Mouse (Mus musculus): ENCODE results near the gene Entpd2. TPM values are rescaled to one million over a fixed set of nuclear protein-coding genes. Genes with fewer than 3 reads are reported as not detected.

Entpd2 gene
- polyA plus RNA-seq, 1 experiment from 2014 or later, result 0.31 TPM

DNA sequence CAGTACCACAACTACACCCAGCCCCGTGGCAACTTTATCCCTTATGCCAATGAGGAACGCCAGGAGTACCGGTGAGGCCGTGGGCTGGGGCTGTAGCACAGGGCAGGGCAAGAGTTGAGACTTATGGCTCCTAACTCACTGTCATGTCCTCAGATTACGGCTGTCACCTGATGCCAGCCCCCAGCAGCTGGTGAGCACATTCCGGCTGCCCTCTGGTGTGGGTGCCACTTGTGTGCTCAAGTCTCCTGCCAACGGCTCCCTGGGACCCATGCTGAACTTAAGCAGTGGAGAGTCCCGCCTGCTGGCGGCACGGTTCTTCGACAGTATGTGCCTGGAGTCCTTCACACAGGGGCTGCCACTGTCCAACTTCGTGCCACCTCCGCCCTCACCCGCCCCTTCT, 47.0 kb downstream of the Entpd2 start:
- no peak for DNase-seq (ENCODE audit: low spot score)
- H3K36me3 ChIP-seq, result peaks cover 92% of the 10 kb centered on the region
- no peaks in the 10 kb centered on the region for H3K4me1 ChIP-seq (replicated peaks)
- no peak overlapping the region for H3K4me3 ChIP-seq
- 90% methylated on average over 14 of the region's 14 CpGs for WGBS
- H3K27ac ChIP-seq, result no peak overlapping the region
- H3K9me3 ChIP-seq, result no peaks in the 10 kb centered on the region
- H3K27me3 ChIP-seq (ENCODE audit: insufficient read depth, poor library complexity, severe bottlenecking), result no peaks in the 10 kb centered on the region

Other genes with a start within 250 kb of the Entpd2 start
- 77.4 and 108 TPM in 2 replicates for gene Nrarp, start 215.1 kb upstream of the Entpd2 start, polyA plus RNA-seq (2016; fragmentation: Nextera tagmentation; extraction: Ambion mirVana)
- gene Tor4a, start 199.0 kb upstream of the Entpd2 start, polyA plus RNA-seq (2016; fragmentation: Nextera tagmentation; extraction: Ambion mirVana), result 2.6 and 2.7 TPM in 2 replicates
- gene Nelfb, start 184.4 kb upstream of the Entpd2 start, polyA plus RNA-seq (2016; fragmentation: Nextera tagmentation; extraction: Ambion mirVana), result 123 and 132 TPM in 2 replicates
- not detected in 2 replicates for gene Stpg3, start 181.2 kb upstream of the Entpd2 start, polyA plus RNA-seq (2016; fragmentation: Nextera tagmentation; extraction: Ambion mirVana)
- gene Fam166a, start 177.1 kb upstream of the Entpd2 start, polyA plus RNA-seq (2016; fragmentation: Nextera tagmentation; extraction: Ambion mirVana), result not detected in 2 replicates
- 655 and 693 TPM in 2 replicates for gene Tubb4b, start 171.2 kb upstream of the Entpd2 start, polyA plus RNA-seq (2016; fragmentation: Nextera tagmentation; extraction: Ambion mirVana)
- gene Slc34a3, start 161.5 kb upstream of the Entpd2 start, polyA plus RNA-seq (2016; fragmentation: Nextera tagmentation; extraction: Ambion mirVana), result not detected in 2 replicates
- gene Rnf224, start 159.1 kb upstream of the Entpd2 start, polyA plus RNA-seq (2016; fragmentation: Nextera tagmentation; extraction: Ambion mirVana), result not detected in 2 replicates
- gene Rnf208, start 153.6 kb upstream of the Entpd2 start, polyA plus RNA-seq (2016; fragmentation: Nextera tagmentation; extraction: Ambion mirVana), result 25.5 and 43.5 TPM in 2 replicates
- gene Cysrt1, start 153.4 kb upstream of the Entpd2 start, polyA plus RNA-seq (2016; fragmentation: Nextera tagmentation; extraction: Ambion mirVana), result not detected in 2 replicates
- 5.7 and 6.2 TPM in 2 replicates for gene AL732309.1, start 149.0 kb upstream of the Entpd2 start, polyA plus RNA-seq (2016; fragmentation: Nextera tagmentation; extraction: Ambion mirVana)
- gene Tmem203, start 140.4 kb upstream of the Entpd2 start, polyA plus RNA-seq (2016; fragmentation: Nextera tagmentation; extraction: Ambion mirVana), result 18.7 and 20.3 TPM in 2 replicates
- 8.1 and 9.5 TPM in 2 replicates for gene Tprn, start 133.3 kb upstream of the Entpd2 start, polyA plus RNA-seq (2016; fragmentation: Nextera tagmentation; extraction: Ambion mirVana)
- gene Ssna1, start 123.4 kb upstream of the Entpd2 start, polyA plus RNA-seq (2016; fragmentation: Nextera tagmentation; extraction: Ambion mirVana), result 248 and 259 TPM in 2 replicates
- gene Anapc2, start 123.4 kb upstream of the Entpd2 start, polyA plus RNA-seq (2016; fragmentation: Nextera tagmentation; extraction: Ambion mirVana), result 150 and 156 TPM in 2 replicates
- not detected in 2 replicates for gene Tmem210, start 107.7 kb upstream of the Entpd2 start, polyA plus RNA-seq (2016; fragmentation: Nextera tagmentation; extraction: Ambion mirVana)
- not detected in 2 replicates for gene Lrrc26, start 106.0 kb upstream of the Entpd2 start, polyA plus RNA-seq (2016; fragmentation: Nextera tagmentation; extraction: Ambion mirVana)
- 1.2 and 4.5 TPM in 2 replicates for gene Grin1, start 76.7 kb upstream of the Entpd2 start, polyA plus RNA-seq (2016; fragmentation: Nextera tagmentation; extraction: Ambion mirVana)
- 57.4 and 58.7 TPM in 2 replicates for gene Man1b1, start 63.5 kb upstream of the Entpd2 start, polyA plus RNA-seq (2016; fragmentation: Nextera tagmentation; extraction: Ambion mirVana)
- gene Dpp7, start 39.5 kb upstream of the Entpd2 start, polyA plus RNA-seq (2016; fragmentation: Nextera tagmentation; extraction: Ambion mirVana), result 21.1 and 21.8 TPM in 2 replicates
- 7.4 and 10.1 TPM in 2 replicates for gene Uap1l1, start 30.2 kb upstream of the Entpd2 start, polyA plus RNA-seq (2016; fragmentation: Nextera tagmentation; extraction: Ambion mirVana)
- 71.6 and 75.1 TPM in 2 replicates for gene Sapcd2, start 23.6 kb upstream of the Entpd2 start, polyA plus RNA-seq (2016; fragmentation: Nextera tagmentation; extraction: Ambion mirVana)
- gene Npdc1, start 3.5 kb downstream of the Entpd2 start, polyA plus RNA-seq (2016; fragmentation: Nextera tagmentation; extraction: Ambion mirVana), result 75.1 and 155 TPM in 2 replicates
- gene Fut7, start 27.4 kb downstream of the Entpd2 start, polyA plus RNA-seq (2016; fragmentation: Nextera tagmentation; extraction: Ambion mirVana), result not detected in 2 replicates
- gene Abca2, start 32.8 kb downstream of the Entpd2 start, polyA plus RNA-seq (2016; fragmentation: Nextera tagmentation; extraction: Ambion mirVana), result 5.7 and 5.9 TPM in 2 replicates
- gene Clic3, start 61.0 kb downstream of the Entpd2 start, polyA plus RNA-seq (2016; fragmentation: Nextera tagmentation; extraction: Ambion mirVana), result 0.90 and 1.2 TPM in 2 replicates
- gene Paxx, start 65.2 kb downstream of the Entpd2 start, polyA plus RNA-seq (2016; fragmentation: Nextera tagmentation; extraction: Ambion mirVana), result 17.0 and 31.3 TPM in 2 replicates
- gene Ptgds, start 74.2 kb downstream of the Entpd2 start, polyA plus RNA-seq (2016; fragmentation: Nextera tagmentation; extraction: Ambion mirVana), result 0.49 and 1.7 TPM in 2 replicates
- not detected in 2 replicates for gene Lcn12, start 98.0 kb downstream of the Entpd2 start, polyA plus RNA-seq (2016; fragmentation: Nextera tagmentation; extraction: Ambion mirVana)
- gene Fbxw5, start 104.9 kb downstream of the Entpd2 start, polyA plus RNA-seq (2016; fragmentation: Nextera tagmentation; extraction: Ambion mirVana), result 88.3 and 109 TPM in 2 replicates
- gene C8g, start 105.8 kb downstream of the Entpd2 start, polyA plus RNA-seq (2016; fragmentation: Nextera tagmentation; extraction: Ambion mirVana), result 5.8 and 6.0 TPM in 2 replicates
- gene Traf2, start 151.1 kb downstream of the Entpd2 start, polyA plus RNA-seq (2016; fragmentation: Nextera tagmentation; extraction: Ambion mirVana), result 38.2 and 40.1 TPM in 2 replicates
- 376 and 388 TPM in 2 replicates for gene Edf1, start 162.0 kb downstream of the Entpd2 start, polyA plus RNA-seq (2016; fragmentation: Nextera tagmentation; extraction: Ambion mirVana)
- gene Mamdc4, start 179.0 kb downstream of the Entpd2 start, polyA plus RNA-seq (2016; fragmentation: Nextera tagmentation; extraction: Ambion mirVana), result 1.4 and 3.8 TPM in 2 replicates
- 163 and 189 TPM in 2 replicates for gene Phpt1, start 179.3 kb downstream of the Entpd2 start, polyA plus RNA-seq (2016; fragmentation: Nextera tagmentation; extraction: Ambion mirVana)
- gene Ajm1, start 185.9 kb downstream of the Entpd2 start, polyA plus RNA-seq (2016; fragmentation: Nextera tagmentation; extraction: Ambion mirVana), result 0.05 and 0.44 TPM in 2 replicates
- 75.5 and 80.0 TPM in 2 replicates for gene Rabl6, start 212.6 kb downstream of the Entpd2 start, polyA plus RNA-seq (2016; fragmentation: Nextera tagmentation; extraction: Ambion mirVana)
- gene Ccdc183, start 221.8 kb downstream of the Entpd2 start, polyA plus RNA-seq (2016; fragmentation: Nextera tagmentation; extraction: Ambion mirVana), result 0.17 and 0.18 TPM in 2 replicates
- 17.4 and 18.3 TPM in 2 replicates for gene Tmem141, start 226.1 kb downstream of the Entpd2 start, polyA plus RNA-seq (2016; fragmentation: Nextera tagmentation; extraction: Ambion mirVana)
- 1.00 and 1.2 TPM in 2 replicates for gene Fcna, start 232.2 kb downstream of the Entpd2 start, polyA plus RNA-seq (2016; fragmentation: Nextera tagmentation; extraction: Ambion mirVana)

Measured in hindbrain, embryonic 10.5 days (tissue).